In genomic region chr9:22216705-22217104, GRCm38 (mm10) we compare ENCODE assay signal across 22 mouse cellular contexts. TPM values are rescaled to one million over a fixed set of nuclear protein-coding genes. Genes with fewer than 3 reads are reported as not detected.
DNase-seq lines count a peak whose midpoint lies in the region; ATAC-seq lines count a peak whose summit lies in the region.
"Had no signal": no experiment of that assay in that cellular context is flagged by ENCODE, and none has a peak within 500 bp of the region (broad histone marks: within the 10 kb centered on the region; RNA-seq: fewer than 3 reads in every experiment).

No protein-coding gene starts in this region.

- H3K27ac ChIP-seq in forebrain, embryonic 14.5 days (ENCODE audit: low read depth, low read length) = no peak overlapping the region
- H3K27ac ChIP-seq: embryonic facial prominence, embryonic 10.5 days; embryonic facial prominence, embryonic 12.5 days; forebrain, embryonic 10.5 days; forebrain, embryonic 12.5 days; forebrain, embryonic 15.5 days had no signal

- ATAC-seq in forebrain, embryonic 14.5 days = no peak
- ATAC-seq in erythroid progenitor cell, adult 5-6 weeks (replicated peaks; ENCODE audit: low FRiP score, poor library complexity, severe bottlenecking) = no peak
- no peak for ATAC-seq in megakaryocyte progenitor cell, adult 5-6 weeks (replicated peaks; ENCODE audit: poor library complexity)
- ATAC-seq: activated CD4-positive, CD25-positive, alpha-beta regulatory T cell, adult 4 months; forebrain, embryonic 15.5 days; forebrain, postnatal 0 days had no signal

- H3K36me3 ChIP-seq in forebrain, embryonic 14.5 days (ENCODE audit: control insufficient read depth, insufficient read depth, low read length) = no peaks in the 10 kb centered on the region
- H3K36me3 ChIP-seq: embryonic facial prominence, embryonic 10.5 days; embryonic facial prominence, embryonic 12.5 days; forebrain, embryonic 10.5 days; forebrain, embryonic 12.5 days; forebrain, embryonic 15.5 days had no signal

- DNase-seq in ES-CJ7 (ENCODE audit: low read depth, low spot score) (peak; percentile 56), R1 (ENCODE audit: low read depth, low spot score) (peak; percentile 73)
- no peak for DNase-seq in forebrain, embryonic 14.5 days (ENCODE audit: low spot score)
- DNase-seq: adrenal gland, adult 8-10 months; adrenal gland, postnatal 14 days; adrenal gland, postnatal 36 days; cerebellum, adult 11-12 months; cerebellum, adult 2 months; cerebellum, adult 9-10 months; cerebellum, postnatal 10 days; cerebellum, postnatal 25 days; forebrain, postnatal 0 days had no signal

- H3K4me3 ChIP-seq in forebrain, embryonic 14.5 days (ENCODE audit: low read depth, low read length) = no peak overlapping the region
- H3K4me3 ChIP-seq: embryonic facial prominence, embryonic 10.5 days; embryonic facial prominence, embryonic 12.5 days; forebrain, embryonic 10.5 days; forebrain, embryonic 12.5 days; forebrain, embryonic 15.5 days had no signal

- no peaks in the 10 kb centered on the region for H3K4me1 ChIP-seq in forebrain, embryonic 14.5 days (ENCODE audit: control insufficient read depth, insufficient read depth, low read length)
- H3K4me1 ChIP-seq: embryonic facial prominence, embryonic 10.5 days; embryonic facial prominence, embryonic 12.5 days; forebrain, embryonic 10.5 days; forebrain, embryonic 12.5 days; forebrain, embryonic 15.5 days had no signal

- no peaks in the 10 kb centered on the region for H3K27me3 ChIP-seq in forebrain, embryonic 14.5 days (replicated peaks; ENCODE audit: control insufficient read depth, insufficient read depth, low read length)
- H3K27me3 ChIP-seq: embryonic facial prominence, embryonic 12.5 days; forebrain, embryonic 12.5 days; forebrain, embryonic 15.5 days had no signal

- no peaks in the 10 kb centered on the region for H3K9me3 ChIP-seq in forebrain, embryonic 14.5 days (replicated peaks; ENCODE audit: control insufficient read depth, low read length)
- H3K9me3 ChIP-seq: embryonic facial prominence, embryonic 10.5 days; embryonic facial prominence, embryonic 12.5 days; forebrain, embryonic 10.5 days; forebrain, embryonic 12.5 days; forebrain, embryonic 15.5 days had no signal

- no peak overlapping the region for H3K4me2 ChIP-seq in forebrain, embryonic 14.5 days (ENCODE audit: low read length)
- H3K4me2 ChIP-seq: embryonic facial prominence, embryonic 12.5 days; forebrain, embryonic 12.5 days; forebrain, embryonic 15.5 days had no signal

- H3K9ac ChIP-seq in forebrain, embryonic 14.5 days (ENCODE audit: low read length) = no peak overlapping the region
- H3K9ac ChIP-seq: embryonic facial prominence, embryonic 12.5 days; forebrain, embryonic 12.5 days; forebrain, embryonic 15.5 days; forebrain, postnatal 0 days had no signal

- WGBS in forebrain, embryonic 14.5 days = 56% methylated on average over 3 of the region's 3 CpGs

RNA-seq across cellular contexts. Expression of gene Zfp809, which starts 8.8 kb away (rescaled TPM):
- 8.9 and 12.9 TPM in 2 replicates for polyA plus RNA-seq in forebrain, embryonic 14.5 days (2014; fragmentation: Nextera tagmentation; extraction: Ambion mirVana)
- 12.3 and 15.5 TPM in 2 replicates for total RNA-seq in erythroid progenitor cell, adult 5-6 weeks (2015; ENCODE audit: low replicate concordance)
- 14.1 and 20.1 TPM in 2 replicates for total RNA-seq in erythroid progenitor cell, adult 5-6 weeks (2017; ENCODE audit: low replicate concordance)
- total RNA-seq in megakaryocyte progenitor cell, adult 5-6 weeks (2015) = 42.9 and 52.0 TPM in 2 replicates
- total RNA-seq in megakaryocyte progenitor cell, adult 5-6 weeks (2017) = 28.8 and 32.3 TPM in 2 replicates

RNA-seq across cellular contexts. Expression of gene Zfp872, which starts 28.8 kb away (rescaled TPM):
- polyA plus RNA-seq in forebrain, embryonic 14.5 days (2014; fragmentation: Nextera tagmentation; extraction: Ambion mirVana) = 0.13 and 0.26 TPM in 2 replicates
- total RNA-seq in erythroid progenitor cell, adult 5-6 weeks (2015; ENCODE audit: low replicate concordance) = not detected in 2 replicates
- total RNA-seq in erythroid progenitor cell, adult 5-6 weeks (2017; ENCODE audit: low replicate concordance) = not detected in 2 replicates
- not detected in 2 replicates for total RNA-seq in megakaryocyte progenitor cell, adult 5-6 weeks (2015)
- not detected in 2 replicates for total RNA-seq in megakaryocyte progenitor cell, adult 5-6 weeks (2017)
- total RNA-seq: MEL had no signal
- polyA plus RNA-seq: C2C12 had no signal

RNA-seq across cellular contexts. Expression of gene Zfp599, which starts 43.0 kb away (rescaled TPM):
- polyA plus RNA-seq in forebrain, embryonic 14.5 days (2014; fragmentation: Nextera tagmentation; extraction: Ambion mirVana) = 14.0 and 15.3 TPM in 2 replicates
- 0.36 TPM in 1 of 2 replicates, not detected in the other for total RNA-seq in erythroid progenitor cell, adult 5-6 weeks (2015; ENCODE audit: low replicate concordance)
- total RNA-seq in erythroid progenitor cell, adult 5-6 weeks (2017; ENCODE audit: low replicate concordance) = 0.77 and 1.1 TPM in 2 replicates
- total RNA-seq in megakaryocyte progenitor cell, adult 5-6 weeks (2015) = 6.0 and 7.1 TPM in 2 replicates
- 8.0 and 9.0 TPM in 2 replicates for total RNA-seq in megakaryocyte progenitor cell, adult 5-6 weeks (2017)
